Mouse (Mus musculus): ENCODE data around the gene Gulp1. TPM values are rescaled to one million over a fixed set of nuclear protein-coding genes. Genes with fewer than 3 reads are reported as not detected.

Gene Gulp1
- polyA plus RNA-seq, 1 experiment: 70.0 TPM

DNA sequence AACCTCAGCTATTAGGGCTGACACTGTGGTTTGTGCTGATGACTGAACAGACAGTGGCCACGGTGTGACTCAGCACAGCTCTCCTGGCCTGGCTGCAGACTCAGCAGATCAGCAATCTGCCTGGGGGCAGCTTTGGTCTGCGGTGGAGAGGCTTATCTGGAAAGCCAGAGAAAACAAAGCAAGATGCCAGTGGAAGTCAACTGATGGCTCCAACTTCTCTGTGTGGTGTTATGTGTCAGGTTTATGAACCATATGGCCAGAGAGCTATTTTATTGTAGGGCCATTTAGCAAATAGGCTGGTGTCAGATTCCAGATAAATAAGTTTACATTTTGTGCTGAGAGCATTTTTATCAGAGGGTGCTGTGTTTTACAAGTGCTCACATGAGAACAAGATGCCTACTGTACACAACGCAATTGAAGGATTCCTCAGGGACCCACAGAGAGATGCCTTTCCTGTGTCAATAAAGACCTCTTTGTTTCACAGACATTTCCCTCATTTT lies 33.6 kb downstream of the Gulp1 start:
- Histone ChIP-seq H3K4me3 (ENCODE audit: insufficient read depth, low read length) (no peak overlapping the region), H3K4me1 (ENCODE audit: control insufficient read depth, insufficient read depth, low read length) (peaks cover 13% of the 10 kb centered on the region), H3K27ac (ENCODE audit: insufficient read depth, low read length) (peak overlapping the region; percentile 51)
- TF ChIP-seq CTCF (IDR thresholded peaks at IDR 0.05; ENCODE audit: borderline replicate concordance, insufficient read depth, low read length) (no peak), POLR2A (IDR thresholded peaks at IDR 0.05; ENCODE audit: low read depth, low read length) (no peak)

DNA sequence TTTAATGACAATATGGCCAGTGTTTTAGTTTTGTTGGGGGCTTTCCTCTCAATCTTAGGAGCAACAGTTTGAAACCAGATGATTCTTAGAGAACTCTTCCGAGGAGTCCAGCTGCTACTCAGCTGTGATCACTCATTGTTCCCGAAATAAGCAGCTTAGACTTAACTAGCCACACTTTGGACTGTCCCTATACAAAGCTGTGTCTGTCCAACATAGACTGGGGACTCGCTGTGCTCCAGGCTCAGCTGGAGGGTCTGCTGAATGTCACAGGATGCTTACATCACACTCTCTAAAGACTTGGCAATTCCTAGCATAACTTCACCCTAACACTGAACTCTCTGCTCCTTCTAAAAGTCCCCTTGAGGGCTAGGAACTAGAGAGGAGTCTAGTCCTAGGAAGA lies 40.4 kb downstream of the Gulp1 start:
- Histone ChIP-seq H3K4me1 (ENCODE audit: control insufficient read depth, insufficient read depth, low read length) (no peaks in the 10 kb centered on the region; the same call in 1 of the 2 replicates), H3K4me3 (ENCODE audit: insufficient read depth, low read length) (no peak overlapping the region), H3K27ac (ENCODE audit: insufficient read depth, low read length) (no peak overlapping the region)
- TF ChIP-seq CTCF (IDR thresholded peaks at IDR 0.05; ENCODE audit: borderline replicate concordance, insufficient read depth, low read length) (no peak), POLR2A (IDR thresholded peaks at IDR 0.05; ENCODE audit: low read depth, low read length) (no peak)

DNA sequence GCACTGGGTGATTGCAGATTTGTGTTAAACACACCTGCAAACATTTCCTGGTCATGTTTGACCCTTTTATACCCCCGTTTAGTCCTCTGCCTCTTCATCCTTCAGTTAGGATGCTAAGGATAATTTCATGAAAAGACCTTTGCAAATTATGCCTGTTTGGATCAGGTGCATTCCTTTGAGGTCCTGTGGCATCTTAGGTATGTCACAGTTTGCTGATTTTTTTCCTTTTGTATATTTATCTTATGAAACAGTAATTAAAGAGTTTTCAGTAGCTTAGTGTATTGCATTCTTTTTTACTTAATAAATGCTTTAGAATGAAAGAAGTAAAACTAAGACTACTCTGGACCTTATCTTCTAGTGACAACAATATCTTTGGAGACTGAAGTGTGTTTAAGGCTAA lies 41.8 kb downstream of the Gulp1 start:
- no peaks in the 10 kb centered on the region; the same call in 1 of the 2 replicates for H3K4me1 ChIP-seq (ENCODE audit: control insufficient read depth, insufficient read depth, low read length)
- no peak overlapping the region for H3K27ac ChIP-seq (ENCODE audit: insufficient read depth, low read length)
- no peak overlapping the region for H3K4me3 ChIP-seq (ENCODE audit: insufficient read depth, low read length)
- no peak for TF ChIP-seq CTCF (IDR thresholded peaks at IDR 0.05; ENCODE audit: borderline replicate concordance, insufficient read depth, low read length)
- TF ChIP-seq POLR2A (IDR thresholded peaks at IDR 0.05; ENCODE audit: low read depth, low read length): no peak

DNA sequence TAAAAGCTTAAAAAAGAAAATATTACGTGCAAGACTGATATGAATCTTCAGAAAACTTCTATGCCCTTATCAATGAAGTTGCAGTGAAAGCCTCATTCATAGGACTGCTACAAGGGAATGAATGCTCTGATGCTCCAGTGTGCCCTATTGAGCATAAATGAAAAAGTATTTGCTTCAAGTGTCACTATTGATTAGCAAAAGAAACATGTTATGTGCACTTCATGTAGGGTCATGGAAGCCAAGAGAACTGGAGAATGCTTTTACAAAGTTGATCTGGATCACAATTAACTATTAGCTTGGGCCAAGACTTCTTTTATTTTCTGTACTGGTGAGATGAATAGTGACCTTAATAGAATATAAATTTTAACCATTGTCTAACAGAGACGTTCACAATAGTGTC lies 47.0 kb downstream of the Gulp1 start:
- TF ChIP-seq CTCF (IDR thresholded peaks at IDR 0.05; ENCODE audit: borderline replicate concordance, insufficient read depth, low read length): no peak
- no peak for TF ChIP-seq POLR2A (IDR thresholded peaks at IDR 0.05; ENCODE audit: low read depth, low read length)
- Histone ChIP-seq H3K27ac (ENCODE audit: insufficient read depth, low read length) (no peak overlapping the region), H3K4me1 (ENCODE audit: control insufficient read depth, insufficient read depth, low read length) (no peaks in the 10 kb centered on the region), H3K4me3 (ENCODE audit: insufficient read depth, low read length) (no peak overlapping the region)

DNA sequence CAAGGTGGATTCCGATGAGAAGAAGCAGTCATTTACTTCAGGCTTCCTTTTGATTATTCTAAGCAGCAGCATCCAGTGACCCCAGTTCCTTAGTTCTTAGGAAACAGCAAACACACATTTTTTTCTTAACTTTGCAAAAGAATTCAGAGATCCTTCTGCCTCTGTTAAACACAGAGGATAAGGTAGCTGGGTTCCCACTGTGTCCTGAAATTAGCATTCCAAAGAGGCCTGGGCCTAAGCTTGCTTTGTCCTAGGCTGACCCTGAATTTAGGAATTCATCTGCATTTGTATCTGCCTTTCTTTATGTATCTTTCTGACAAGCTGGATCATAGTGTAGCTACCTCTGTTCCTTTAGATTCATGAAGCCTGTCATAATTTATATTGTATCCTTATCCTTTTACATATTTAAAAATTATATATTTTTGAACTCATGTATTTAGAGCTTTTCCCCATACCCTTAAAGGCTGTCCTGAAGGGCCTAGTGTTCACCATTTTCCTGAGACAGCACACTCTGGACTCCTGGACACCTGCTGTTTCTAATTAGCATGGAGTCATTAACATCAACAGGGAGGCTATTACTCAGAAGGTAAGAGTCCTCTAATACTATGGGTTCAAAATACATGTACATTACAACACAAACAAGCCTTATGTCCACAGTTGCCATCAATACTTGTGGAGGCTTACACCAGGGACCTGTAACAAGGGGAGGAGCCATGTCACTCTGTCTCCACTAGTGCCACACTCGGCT lies 62.2 kb downstream of the Gulp1 start:
- no peak overlapping the region for H3K4me3 ChIP-seq (ENCODE audit: insufficient read depth, low read length)
- no peak overlapping the region for H3K27ac ChIP-seq (ENCODE audit: insufficient read depth, low read length)
- TF ChIP-seq CTCF (IDR thresholded peaks at IDR 0.05; ENCODE audit: borderline replicate concordance, insufficient read depth, low read length) (no peak), POLR2A (IDR thresholded peaks at IDR 0.05; ENCODE audit: low read depth, low read length) (no peak)
- no peaks in the 10 kb centered on the region for H3K4me1 ChIP-seq (ENCODE audit: control insufficient read depth, insufficient read depth, low read length)

DNA sequence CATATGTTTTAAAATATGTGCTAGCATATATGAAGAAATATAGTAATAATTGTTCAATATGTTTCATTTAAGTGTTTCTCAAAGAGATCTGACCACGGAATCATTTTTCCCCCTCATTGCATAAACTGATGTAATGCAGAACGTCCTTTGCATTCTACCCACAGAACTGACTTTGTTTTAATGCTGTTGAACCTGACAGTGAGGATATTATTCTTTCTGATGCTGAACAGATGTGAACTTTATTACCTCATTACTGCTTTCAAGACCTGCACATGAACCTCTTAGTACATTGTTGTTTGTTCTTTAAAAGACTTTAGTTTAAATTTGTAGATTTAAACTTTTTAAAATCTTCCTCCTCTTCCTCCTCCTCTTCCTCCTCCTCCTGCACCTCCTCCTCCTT lies 67.4 kb downstream of the Gulp1 start:
- no peaks in the 10 kb centered on the region for H3K4me1 ChIP-seq (ENCODE audit: control insufficient read depth, insufficient read depth, low read length)
- TF ChIP-seq POLR2A (IDR thresholded peaks at IDR 0.05; ENCODE audit: low read depth, low read length) (no peak), CTCF (IDR thresholded peaks at IDR 0.05; ENCODE audit: borderline replicate concordance, insufficient read depth, low read length) (no peak)
- H3K4me3 ChIP-seq (ENCODE audit: insufficient read depth, low read length): no peak overlapping the region
- H3K27ac ChIP-seq (ENCODE audit: insufficient read depth, low read length): no peak overlapping the region

DNA sequence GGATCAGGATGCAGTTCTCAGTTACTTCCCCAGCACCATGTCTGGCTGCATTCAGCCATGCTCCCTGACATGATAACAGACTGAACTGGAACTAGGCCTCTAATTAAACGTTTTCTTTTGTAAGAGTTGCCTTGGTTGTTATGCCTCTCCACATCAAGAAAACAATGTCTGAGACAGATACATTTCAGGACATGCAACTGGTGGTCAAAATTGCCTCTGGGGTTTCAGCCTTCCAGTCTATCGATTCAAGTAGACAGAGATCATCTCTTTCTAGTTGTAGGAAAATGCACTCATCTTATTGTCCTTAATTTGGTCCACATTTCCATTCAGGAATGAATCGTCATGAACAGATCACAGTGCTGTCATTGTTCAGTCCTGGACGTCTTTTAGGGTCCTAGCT lies 83.2 kb downstream of the Gulp1 start:
- Histone ChIP-seq H3K4me3 (ENCODE audit: insufficient read depth, low read length) (no peak overlapping the region), H3K27ac (ENCODE audit: insufficient read depth, low read length) (no peak overlapping the region), H3K4me1 (ENCODE audit: control insufficient read depth, insufficient read depth, low read length) (no peaks in the 10 kb centered on the region)
- TF ChIP-seq CTCF (IDR thresholded peaks at IDR 0.05; ENCODE audit: borderline replicate concordance, insufficient read depth, low read length) (no peak), POLR2A (IDR thresholded peaks at IDR 0.05; ENCODE audit: low read depth, low read length) (no peak)

DNA sequence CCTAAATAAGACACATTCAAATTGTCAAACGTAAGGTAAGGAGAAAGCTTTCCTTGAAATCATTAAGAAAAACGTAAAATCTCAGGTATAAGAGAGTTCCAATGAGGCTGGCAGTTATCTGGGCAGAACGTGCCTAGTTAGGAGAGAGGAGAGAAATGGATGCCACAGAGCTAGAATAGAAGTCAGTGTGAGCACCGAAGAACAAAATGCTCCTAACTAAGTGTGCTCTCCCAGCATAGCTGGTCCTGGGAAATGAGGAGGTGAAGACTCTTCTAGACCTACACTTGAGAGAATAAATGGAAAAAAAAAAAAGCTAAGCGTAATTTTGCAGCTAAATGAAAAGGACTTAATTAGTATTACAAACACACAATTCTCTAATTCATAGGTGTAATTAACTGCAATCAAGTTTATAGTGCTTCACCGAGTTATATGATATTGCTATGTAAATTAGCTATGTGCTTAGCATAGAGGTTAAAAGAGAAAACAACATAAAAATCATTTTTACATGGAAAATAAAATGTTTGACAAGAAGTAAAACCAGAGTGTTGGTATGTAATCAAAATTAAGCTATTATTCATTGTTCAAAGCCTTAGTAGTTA lies 94.5 kb downstream of the Gulp1 start:
- no peak overlapping the region for H3K4me3 ChIP-seq (ENCODE audit: insufficient read depth, low read length)
- H3K27ac ChIP-seq (ENCODE audit: insufficient read depth, low read length): no peak overlapping the region
- no peak for TF ChIP-seq CTCF (IDR thresholded peaks at IDR 0.05; ENCODE audit: borderline replicate concordance, insufficient read depth, low read length)
- TF ChIP-seq POLR2A (IDR thresholded peaks at IDR 0.05; ENCODE audit: low read depth, low read length): no peak
- no peaks in the 10 kb centered on the region for H3K4me1 ChIP-seq (ENCODE audit: control insufficient read depth, insufficient read depth, low read length)

DNA sequence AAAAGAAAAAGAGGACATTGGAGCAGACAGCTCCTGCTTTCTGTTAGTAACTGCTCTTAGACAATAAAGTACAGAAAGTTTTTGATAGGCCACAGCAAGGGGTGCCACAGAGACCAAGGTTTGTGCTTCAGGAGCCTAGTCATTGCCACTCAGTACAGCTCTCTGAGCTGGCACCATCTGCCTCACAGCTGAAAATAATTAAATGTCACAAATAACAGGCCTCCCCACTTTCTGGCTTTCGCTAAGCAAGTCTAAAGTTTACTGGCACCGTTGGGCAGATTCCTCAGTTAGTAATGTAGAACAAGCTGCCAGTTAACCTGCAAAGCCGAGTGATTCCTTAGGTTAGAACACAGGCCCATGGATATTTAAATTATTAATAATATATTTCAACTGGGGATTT lies 127.7 kb downstream of the Gulp1 start:
- no peak for TF ChIP-seq POLR2A (IDR thresholded peaks at IDR 0.05; ENCODE audit: low read depth, low read length)
- TF ChIP-seq CTCF (IDR thresholded peaks at IDR 0.05; ENCODE audit: borderline replicate concordance, insufficient read depth, low read length): no peak
- H3K4me3 ChIP-seq (ENCODE audit: insufficient read depth, low read length): no peak overlapping the region
- H3K4me1 ChIP-seq (ENCODE audit: control insufficient read depth, insufficient read depth, low read length): peaks cover 3% of the 10 kb centered on the region
- H3K27ac ChIP-seq (ENCODE audit: insufficient read depth, low read length): peak overlapping the region; percentile 94

DNA sequence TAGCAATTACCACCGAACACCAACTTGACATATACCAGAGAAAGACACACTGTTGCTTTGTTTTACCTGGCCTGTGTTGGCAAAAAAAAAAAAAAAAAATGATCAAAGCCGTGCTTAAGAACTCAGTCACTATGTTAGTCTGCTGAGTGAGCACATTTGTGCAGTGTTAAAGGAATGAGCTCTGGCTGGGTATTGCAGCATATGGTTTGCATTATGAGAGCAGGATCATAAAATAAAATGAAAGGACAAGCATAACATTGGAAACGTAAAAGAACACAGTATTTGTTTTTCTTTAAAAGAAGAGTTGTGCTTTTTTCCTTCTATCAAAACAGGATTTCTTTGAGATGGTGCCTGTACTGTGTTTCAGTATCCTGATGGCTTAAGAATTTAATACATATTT lies 128.1 kb downstream of the Gulp1 start:
- Histone ChIP-seq H3K4me1 (ENCODE audit: control insufficient read depth, insufficient read depth, low read length) (peaks cover 3% of the 10 kb centered on the region), H3K27ac (ENCODE audit: insufficient read depth, low read length) (peak overlapping the region; percentile 94; the same call in 1 of the 2 replicates), H3K4me3 (ENCODE audit: insufficient read depth, low read length) (no peak overlapping the region)
- TF ChIP-seq POLR2A (IDR thresholded peaks at IDR 0.05; ENCODE audit: low read depth, low read length) (no peak), CTCF (IDR thresholded peaks at IDR 0.05; ENCODE audit: borderline replicate concordance, insufficient read depth, low read length) (no peak)

All from embryonic fibroblast, embryonic 13.5 days (primary cell).